Mouse (Mus musculus): Measurements from ENCODE around the gene Gtf2a2. TPM values are rescaled to one million over a fixed set of nuclear protein-coding genes. Genes with fewer than 3 reads are reported as not detected.
"Not testable (repeated sequence)": the region's sequence is repeated elsewhere in the genome, so short reads cannot be mapped to it uniquely, and the experiment has no call there.

Gene Gtf2a2
- total RNA-seq, 2 experiments from 2014 or later, result 48.8 to 50.7 TPM

DNA sequence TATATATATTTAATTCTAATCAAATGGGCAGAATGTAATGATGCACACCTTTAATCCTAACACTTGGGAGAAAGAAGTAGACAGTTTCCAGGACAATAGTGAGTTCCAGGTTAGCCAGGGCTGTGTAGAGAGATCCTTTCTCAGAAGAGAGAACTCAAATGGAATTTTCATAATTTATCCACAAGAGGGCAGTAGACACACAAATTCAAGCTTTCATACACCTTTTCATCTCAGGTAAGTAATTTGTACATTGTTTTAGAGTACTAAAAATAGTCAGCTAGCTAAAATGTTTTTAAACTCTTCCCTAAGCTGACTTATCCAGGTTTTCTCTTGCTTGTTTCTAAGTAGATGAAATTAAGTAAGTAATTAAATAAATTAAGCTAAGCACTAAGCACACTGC, 6.5 kb downstream of the Gtf2a2 start:
- DNase-seq (ENCODE audit: low spot score in 2 of 2), result no peak

DNA sequence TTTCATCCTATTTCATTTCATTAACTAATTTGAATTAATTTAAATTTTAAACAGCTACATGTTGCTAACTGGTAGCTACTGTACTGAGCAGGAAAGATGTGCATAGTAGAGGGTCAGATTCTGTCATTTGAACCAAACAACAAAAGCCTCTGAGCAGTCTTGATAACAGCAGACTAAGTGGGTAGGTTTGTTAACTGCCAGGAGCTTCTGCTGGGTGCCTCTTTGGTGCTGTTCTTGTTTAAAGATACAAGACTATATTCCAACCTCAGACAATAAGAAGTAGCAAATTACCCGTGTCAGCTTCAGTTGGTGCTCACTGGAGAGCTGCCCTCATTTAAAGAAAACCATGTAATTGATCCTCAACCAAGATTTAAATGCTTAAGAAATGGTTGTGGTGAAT, 9.3 kb downstream of the Gtf2a2 start:
- DNase-seq (ENCODE audit: low spot score in 2 of 2), result no peak

DNA sequence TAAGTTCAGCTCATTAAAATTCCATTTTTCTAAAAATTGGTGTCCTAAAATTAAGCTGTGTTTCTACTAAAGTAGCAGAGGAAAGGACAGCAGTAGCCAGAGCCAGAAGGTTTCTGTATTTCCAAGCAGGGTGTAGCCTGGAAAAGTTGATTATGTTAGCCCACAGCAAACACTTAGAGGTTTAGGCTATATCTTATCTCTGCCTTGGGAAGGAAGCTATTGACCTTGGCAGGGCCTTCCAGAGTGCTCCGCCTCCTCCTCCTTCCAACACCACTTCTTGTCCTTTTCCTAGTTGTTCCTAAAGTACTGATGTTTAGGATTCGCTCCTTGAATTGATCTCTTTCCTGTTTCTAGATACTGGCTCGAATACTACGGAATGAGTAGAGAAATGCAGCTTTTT, 9.7 kb downstream of the Gtf2a2 start:
- no peak for DNase-seq (ENCODE audit: low spot score in 2 of 2)

DNA sequence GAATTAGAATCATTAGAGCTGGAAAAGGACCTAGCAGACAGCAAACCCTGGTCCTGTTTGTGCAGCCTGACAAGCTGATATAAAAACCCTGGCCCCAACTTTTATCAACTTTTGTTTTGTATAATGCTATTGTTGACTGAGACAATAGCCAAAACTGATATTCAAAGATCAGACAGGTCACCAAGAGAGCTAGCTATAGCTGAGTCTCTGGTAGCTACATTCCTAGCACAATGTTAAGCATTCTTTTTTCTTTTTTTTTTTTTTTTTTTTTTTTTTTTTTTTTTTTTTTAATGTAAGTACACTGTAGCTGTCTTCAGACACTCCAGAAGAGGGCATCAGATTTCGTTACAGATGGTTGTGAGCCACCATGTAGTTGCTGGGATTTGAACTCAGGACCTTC, 11.3 kb downstream of the Gtf2a2 start:
- DNase-seq (ENCODE audit: low spot score in 2 of 2), result not testable (repeated sequence)

DNA sequence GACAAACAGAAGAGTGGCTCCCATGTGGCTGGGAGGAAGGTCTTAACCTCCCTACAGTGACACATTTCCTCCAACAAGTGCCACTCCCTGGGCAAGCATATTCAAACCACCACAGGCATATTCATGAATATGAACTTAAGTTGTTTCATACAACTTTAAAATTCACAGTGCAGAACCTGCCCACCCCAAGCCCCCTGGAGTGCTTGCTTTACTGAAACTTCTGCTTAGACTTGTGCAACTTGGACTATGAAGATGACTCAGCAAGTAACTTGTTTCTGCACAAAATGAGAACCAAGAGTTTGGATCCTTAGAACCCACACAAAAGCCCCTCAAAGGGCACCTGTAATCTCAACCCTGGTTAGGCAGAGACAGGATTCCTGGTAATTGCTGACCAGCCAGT, 12.3 kb downstream of the Gtf2a2 start:
- no peak for DNase-seq (ENCODE audit: low spot score in 2 of 2)

DNA sequence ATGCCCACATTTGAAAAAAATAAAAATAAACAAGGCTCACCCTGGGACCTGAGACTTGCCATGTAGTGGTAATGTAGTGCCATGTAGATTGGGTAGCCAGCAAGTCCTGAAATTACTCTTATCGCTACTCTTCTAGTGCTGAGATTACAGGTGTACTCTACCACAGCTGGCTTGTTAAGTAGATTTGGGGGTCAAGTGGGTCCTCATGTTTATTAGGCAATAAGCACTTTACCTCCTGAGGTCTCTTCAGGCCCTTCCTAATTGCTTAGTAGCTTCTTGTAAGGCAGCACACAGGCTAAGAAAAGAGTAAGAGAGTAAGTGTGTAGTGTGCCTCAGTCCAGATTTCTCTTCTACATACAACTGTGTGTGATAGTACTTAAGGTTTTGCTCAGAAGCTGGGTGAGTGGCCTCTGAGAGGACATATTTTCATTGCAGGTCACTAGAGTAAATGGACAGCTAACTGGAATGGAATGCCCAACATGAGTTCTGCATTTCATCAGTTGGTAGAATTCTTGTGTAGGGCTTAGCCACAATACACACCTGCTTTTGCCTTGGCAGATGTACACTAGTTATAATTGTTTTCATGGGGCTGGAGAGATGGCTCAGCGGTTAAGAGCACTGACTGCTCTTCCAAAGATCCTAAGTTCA, 13.1 kb downstream of the Gtf2a2 start:
- no peak for DNase-seq (ENCODE audit: low spot score in 2 of 2)

DNA sequence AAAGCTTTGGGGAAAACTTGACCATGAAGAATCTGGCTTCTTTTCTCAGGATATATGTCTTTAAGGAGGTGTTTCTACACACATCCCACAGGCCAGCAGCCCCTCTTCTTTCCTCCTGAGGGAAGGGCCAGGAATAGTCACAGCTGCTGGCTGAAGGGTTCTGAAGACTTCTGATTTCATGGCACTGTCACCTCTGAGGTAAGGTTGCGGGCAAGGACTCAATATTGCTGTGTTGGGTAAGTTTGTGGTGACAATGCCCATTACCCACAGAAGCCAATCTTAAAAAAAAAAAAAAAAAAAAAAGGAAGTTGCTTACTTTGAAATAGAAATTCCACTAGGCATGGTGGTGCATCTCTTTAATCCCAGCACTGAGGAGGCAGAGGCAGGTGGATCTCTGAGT, 19.8 kb downstream of the Gtf2a2 start:
- no peak for DNase-seq (ENCODE audit: low spot score in 2 of 2)

DNA sequence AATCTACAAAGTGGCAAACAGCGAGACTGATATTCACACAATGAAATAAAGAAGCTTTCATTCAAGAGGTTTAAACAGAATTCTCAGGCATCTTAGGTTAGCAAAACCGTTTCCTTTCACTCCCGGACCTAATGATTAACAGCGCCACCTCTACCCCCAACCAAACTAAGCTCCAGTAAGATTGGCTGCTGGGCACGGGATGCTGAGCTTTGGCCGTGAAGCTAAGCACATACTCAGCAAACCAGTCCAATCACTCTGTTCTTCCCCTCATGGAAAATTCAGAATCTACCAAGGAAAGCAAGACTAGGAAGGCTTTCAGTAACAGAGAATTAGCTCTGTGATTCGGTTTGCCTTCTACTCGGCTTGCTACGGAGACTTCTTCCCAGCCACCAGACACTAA, 20.7 kb downstream of the Gtf2a2 start:
- no peak for DNase-seq (ENCODE audit: low spot score in 2 of 2)

DNA sequence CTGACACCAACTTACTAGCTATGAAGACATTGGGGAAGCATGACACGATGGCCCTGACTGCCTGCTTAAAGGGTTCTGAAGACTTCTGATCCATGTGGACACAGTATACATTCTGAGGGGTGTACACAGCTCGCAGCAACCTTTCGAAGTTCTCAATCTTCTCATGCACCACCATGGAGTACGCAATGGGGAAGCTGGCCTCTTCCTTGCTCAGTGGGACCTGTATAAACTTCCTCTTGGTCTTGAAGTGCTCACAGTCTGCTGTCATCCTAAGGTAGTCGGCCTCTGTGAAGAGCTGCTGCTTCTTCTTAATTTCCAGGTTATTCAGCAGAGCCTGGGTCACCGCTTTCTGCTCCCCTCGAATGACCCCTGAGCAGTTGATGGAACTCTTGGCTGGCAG, 22.4 kb downstream of the Gtf2a2 start:
- no peak for DNase-seq (ENCODE audit: low spot score in 2 of 2)

DNA sequence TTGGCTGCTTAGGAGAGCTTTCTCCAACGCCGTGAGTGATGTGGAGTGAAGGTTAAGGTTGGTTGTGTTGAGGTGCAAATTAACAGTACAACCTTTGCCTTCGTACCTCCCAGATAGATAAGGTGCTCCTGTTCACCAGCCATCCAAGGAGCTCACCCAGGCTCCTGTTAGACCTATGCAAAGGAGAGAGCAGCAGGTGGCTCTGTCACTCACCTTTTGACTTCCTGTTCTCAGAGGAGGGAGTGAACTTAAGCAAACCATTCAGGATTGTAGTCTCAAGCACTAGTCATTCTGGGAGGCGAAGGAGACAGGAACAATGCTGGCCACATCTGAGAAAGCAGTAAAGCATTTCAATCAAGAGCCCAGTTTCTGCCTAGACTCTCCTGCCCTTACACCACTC, 24.3 kb downstream of the Gtf2a2 start:
- DNase-seq (ENCODE audit: low spot score in 2 of 2), result no peak

DNA sequence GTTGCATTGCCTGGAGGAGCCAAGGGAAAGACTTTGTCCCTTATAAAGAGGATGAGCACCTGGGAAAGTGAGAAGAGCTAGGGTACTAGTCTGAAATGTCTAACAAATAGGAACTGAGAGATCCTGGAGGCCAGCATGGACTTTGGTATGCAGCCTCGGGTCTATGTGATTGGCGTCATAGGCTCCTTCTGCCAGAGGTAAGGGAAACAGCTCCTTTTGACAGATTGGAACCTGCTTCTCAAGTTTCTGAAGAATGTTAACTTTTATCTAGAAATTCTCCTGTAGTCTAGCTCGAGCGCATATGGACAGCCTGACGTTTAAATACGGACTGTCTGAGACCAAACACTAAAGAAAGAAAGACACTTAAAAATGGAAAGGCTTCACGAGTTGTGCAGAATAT, 25.6 kb downstream of the Gtf2a2 start, which contains the start of gene Gcnt3:
Gene Gcnt3 (minus strand): TSS at position 101 of the 400 bp plus-strand sequence.
- no peak for DNase-seq (ENCODE audit: low spot score in 2 of 2)

DNA sequence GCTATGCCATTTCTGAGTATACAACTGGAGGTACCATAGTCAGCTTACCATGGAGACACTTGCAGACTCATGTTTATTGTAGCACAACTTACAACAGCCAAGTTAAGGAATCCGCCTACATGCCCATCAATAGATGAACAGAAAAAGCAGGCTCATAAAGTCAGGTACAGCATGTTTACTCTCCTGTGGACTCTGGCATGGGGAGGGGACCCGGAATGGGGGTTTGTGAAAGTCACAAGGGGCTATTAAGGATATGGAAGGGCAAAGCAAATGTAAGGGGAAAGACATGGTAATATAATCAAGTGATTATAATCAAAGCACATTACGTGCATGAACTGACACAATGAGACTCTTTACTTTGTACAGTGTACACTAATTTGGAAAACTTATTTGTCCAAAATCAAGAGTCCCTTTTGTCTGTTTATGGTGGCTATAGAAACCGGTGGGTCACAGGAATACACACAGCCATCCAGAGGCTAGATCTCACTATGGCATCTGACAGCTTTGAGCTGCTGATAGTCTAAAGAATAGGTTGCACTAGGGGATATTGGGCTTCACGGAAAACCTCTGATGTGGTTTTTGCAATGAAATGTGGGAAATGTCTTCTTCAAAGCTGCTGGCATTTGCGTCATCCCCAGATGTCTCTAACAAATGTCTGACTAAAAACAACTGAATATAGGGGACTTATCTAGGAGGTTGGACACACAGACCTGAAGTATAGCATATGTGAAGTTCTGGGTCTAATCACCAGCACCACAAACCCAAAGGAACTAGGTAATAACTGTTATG, 27.4 kb downstream of the Gtf2a2 start:
- no peak for DNase-seq (ENCODE audit: low spot score in 2 of 2)

DNA sequence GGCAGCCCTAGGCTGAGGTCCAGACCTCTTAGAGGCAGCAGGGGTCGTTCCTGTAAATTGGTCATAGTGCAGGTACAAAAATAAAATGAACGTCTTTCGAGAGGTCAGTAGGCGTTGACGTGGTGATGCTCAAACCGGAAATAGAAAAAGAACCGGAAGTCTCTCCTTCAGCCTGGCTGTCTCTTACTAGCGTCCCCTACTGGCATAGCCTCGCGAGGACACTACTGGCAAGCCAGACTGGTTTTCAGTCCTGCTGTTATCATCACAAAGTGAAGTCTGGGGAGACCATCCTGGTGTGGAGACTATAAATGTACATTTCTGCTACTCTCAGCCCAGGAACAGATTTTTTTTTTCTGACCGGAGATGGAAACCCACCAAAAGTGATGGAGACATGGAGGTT, 28.2 kb downstream of the Gtf2a2 start:
- DNase-seq (ENCODE audit: low spot score in 2 of 2), result no peak

DNA sequence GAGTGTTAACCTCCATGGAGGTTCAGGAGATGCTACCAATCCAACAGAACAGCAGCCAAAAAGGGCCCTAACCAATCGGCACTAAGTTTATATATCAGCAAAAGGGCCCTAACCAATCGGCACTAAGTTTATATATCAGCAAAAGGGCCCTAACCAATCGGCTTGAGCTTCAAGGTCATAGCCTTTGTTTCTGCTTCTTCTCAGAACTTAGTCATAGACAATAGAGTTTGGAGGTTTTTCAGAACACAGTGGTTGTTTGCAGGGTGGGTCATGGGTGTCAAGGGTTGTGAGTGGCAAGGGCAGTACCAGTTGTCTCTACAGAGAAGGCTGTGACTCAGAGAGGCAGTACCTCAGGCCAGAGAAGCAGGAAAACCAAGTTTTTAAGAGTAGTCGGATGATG, 29.8 kb downstream of the Gtf2a2 start:
- DNase-seq (ENCODE audit: low spot score in 2 of 2), result no peak

DNA sequence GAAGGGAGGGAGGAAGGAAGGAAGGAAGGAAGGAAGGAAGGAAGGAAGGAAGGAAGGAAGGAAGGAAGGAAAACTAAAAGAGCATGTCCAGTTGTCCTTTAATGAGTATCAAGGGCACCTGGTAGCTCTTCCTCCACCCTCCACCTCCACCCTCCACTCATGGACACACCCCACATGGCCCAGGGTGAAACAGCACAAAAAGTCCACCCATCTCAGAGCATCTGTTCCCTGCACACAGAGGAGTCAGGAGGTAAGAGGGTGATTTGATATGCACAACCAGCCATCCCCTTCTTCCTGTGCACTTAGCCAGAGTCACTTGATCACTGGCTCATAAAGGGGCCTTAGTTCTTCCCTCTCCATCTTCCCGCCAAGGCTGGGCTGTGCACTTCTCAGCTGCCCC, 30.6 kb downstream of the Gtf2a2 start:
- DNase-seq (ENCODE audit: low spot score in 2 of 2), result no peak

DNA sequence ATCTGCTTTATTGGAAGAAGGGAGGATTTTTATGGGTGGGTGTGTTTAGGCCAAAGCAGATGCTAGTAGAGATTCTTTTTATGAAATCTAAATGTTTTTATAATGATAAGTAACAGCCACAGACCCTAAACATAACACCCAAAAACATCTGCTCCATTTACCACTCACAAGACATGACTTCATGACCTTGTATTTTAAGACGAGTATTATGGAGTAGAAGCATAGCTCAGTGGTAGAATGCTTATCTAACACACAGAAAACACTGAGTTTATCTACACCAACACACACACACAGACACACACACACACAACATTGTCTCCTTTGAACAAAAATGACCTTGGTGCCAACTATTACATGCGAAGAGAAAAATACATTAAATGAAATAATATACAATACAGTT, 32.5 kb downstream of the Gtf2a2 start:
- DNase-seq (ENCODE audit: low spot score in 2 of 2), result no peak

DNA sequence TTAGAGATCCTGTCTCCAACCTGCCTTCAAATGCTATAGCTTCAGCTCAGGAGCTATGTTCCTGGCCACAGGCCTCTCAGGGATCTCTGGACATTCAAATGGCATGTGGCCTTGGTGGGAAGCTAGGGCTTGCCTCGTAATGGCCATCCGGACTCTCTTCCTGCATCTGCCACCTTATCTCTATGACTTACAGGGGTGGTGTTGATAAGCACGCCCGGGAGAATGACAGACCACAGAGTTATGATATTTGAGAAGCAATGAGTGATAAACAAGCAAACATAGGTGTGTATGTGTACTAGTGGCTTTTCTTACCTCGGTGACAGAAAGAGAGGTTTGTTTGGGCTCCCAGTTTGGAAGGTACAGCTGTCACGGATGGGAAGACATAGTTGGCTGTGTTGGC, 33.9 kb downstream of the Gtf2a2 start:
- no peak for DNase-seq (ENCODE audit: low spot score in 2 of 2)

DNA sequence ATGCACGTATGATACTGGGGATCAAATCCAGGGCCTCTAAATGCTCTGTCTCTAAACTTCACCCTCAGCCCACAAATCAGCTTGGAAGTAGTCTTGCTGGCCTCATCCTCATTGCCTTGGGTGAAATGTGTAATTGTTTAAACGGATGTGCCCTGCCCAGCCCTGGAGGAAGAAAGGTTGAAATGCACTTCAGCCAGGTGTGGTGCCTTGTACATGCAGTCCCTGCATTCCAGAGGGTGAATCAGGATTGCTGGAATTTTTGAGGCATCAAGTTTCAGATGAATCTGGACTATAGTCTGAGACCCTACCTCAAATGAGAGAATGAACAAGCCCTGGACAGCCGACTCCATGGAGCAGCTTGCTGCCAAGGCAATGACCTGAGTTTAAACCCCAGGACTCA, 35.5 kb downstream of the Gtf2a2 start:
- no peak for DNase-seq (ENCODE audit: low spot score in 2 of 2)

DNA sequence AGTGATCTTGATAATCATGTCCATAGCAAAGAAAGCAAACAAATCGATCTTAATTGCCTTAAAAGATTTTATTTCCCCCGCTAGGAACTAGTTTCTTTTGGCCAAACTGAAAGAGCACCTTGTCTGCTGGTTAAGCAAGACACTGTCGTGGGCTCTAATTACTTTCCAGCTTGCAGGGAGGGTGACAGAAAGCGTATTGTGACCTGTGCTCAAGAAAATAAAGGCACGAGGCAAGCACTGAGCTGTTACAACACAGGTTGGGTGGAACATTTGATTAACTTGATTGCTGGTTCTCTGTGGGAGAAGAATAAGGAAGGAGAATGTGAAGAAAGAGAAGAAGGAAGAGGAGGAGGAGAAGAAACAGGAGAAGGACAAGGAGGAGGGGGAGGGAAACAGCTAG, 35.9 kb downstream of the Gtf2a2 start:
- no peak for DNase-seq (ENCODE audit: low spot score in 2 of 2)

DNA sequence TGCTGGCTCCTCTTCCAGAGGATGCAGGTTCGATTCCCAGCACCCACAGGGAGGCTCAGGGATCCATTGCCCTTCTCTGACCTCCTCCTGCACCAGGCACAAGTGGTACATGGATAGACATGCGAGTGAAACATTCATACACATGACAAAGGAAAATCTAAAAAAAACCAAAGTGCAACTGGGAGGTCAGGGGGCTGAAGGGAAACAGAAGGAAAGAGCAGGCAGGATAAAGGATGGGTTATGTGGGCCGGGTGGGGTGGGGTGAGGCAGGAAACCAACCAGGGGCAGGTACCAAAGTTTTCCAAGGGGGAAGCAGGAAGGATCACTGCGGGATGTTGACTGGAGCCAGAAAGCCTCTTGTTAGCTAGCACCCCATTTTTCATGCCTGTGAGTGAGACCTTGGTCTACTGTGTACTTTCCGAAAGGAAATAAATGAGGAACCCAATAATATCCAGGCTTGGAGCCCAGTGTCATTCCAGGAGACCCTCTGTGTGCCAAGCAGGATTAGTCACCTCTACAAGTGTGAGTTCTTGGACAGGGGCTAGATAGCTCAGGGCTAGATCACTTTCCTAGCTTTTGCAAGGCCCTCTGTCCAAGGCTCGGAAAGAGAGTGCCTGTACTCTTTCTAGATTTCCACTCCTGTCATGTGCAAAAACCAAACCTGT, 36.5 kb downstream of the Gtf2a2 start:
- DNase-seq (ENCODE audit: low spot score in 2 of 2), result no peak

DNA sequence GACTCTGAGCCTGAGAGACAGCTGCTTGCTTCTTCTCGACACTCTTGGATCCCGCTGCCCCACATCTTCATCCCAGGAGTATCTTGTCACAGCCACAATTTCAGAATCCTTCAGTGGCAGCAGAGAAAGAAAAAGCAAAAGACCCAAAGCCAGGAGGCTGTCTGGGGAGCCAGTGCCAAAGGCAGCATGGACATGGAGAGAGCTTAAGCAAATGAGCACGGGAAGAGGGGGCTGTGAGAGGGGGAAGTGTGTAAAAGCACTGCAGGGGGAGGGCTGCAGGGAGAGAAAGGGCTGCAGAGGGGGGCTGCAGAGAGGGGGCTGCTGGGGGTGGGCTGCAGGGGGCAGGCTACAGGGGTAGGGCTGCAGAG, 37.0 kb downstream of the Gtf2a2 start:
- no peak for DNase-seq (ENCODE audit: low spot score in 2 of 2)

DNA sequence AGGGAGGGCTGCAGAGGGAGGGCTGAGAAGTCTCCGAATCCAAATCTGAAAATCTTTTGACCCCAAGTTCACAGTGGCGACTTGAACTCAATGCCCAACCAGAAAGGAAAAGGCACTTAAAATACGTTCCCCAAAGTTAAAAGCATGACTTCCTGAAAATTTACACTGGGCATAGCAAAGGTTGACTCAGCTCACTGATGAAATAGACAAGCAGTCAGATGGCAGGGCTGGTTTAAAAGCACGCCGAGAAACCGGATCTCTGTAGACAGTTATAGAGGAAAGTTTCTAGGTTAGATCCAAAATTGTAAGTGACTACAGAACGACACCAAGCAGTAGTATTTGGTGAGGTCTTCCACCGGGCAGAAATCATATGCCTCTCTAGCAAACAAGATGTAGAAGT, 37.5 kb downstream of the Gtf2a2 start:
- DNase-seq (ENCODE audit: low spot score in 2 of 2), result no peak

DNA sequence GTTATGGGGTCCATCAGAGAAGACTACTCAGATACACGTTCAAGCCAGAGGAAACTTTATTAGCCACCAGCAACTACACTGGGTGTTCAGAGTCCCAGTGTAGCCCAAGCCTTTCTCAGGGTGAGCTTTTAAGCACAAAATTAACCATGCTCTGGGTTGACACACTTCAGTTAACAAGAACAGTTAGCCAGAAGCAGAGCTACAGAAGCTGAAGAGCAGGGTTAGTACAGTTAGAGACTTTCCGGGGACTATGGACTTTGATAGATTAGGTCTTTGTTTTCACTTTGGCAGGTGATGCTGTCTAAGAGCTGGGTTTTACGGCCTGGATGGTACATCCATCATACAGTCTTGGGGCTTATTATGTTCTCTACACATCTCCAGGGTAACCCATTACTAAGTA, 40.4 kb downstream of the Gtf2a2 start:
- no peak for DNase-seq (ENCODE audit: low spot score in 2 of 2)
